Mouse (Mus musculus) small intestine, adult 2 months (tissue): ENCODE results near the gene Aamp.

Experiments
- CTCF ChIP-seq: fragments of 200-500 bp; IDR thresholded peaks from 2 replicates; pipeline ENCODE4 v1.5.1; 2012; ENCODE audit warnings: low read depth, mild to moderate bottlenecking, control low read depth, inconsistent platforms, low read length, moderate library complexity, mixed read lengths; ENCODE audit not compliant: insufficient replicate concordance, insufficient read length; ENCODE audit errors: extremely low read depth
- POLR2A ChIP-seq: fragments of 200-500 bp; IDR thresholded peaks from 2 replicates; pipeline ENCODE4 v1.6.1; 2012; ENCODE audit warnings: low read depth, mild to moderate bottlenecking, control low read depth, inconsistent platforms, low read length, moderate library complexity

GRCm38 (mm10) chr1:74285212-74286010, 873 bp upstream of the Aamp start:
- no peak for TF ChIP-seq POLR2A
- no peak for TF ChIP-seq CTCF
